Mouse (Mus musculus): ENCODE results near the gene Rab20.

- TF ChIP-seq POLR2A (IDR thresholded peaks at IDR 0.05; ENCODE audit: control insufficient read depth, extremely low read depth, insufficient read depth, low read length, poor library complexity), result no peak
- no peak for TF ChIP-seq CTCF (IDR thresholded peaks at IDR 0.05; ENCODE audit: borderline replicate concordance, control insufficient read depth, extremely low read depth, insufficient read depth, low read length, poor library complexity)
These were observed 25.1 kb upstream of the Rab20 start for GRCm38 (mm10) chr8:11503476-11504232.
